Mouse (Mus musculus): ENCODE data around the gene Pgrmc1.

The Pgrmc1 gene

DNA sequence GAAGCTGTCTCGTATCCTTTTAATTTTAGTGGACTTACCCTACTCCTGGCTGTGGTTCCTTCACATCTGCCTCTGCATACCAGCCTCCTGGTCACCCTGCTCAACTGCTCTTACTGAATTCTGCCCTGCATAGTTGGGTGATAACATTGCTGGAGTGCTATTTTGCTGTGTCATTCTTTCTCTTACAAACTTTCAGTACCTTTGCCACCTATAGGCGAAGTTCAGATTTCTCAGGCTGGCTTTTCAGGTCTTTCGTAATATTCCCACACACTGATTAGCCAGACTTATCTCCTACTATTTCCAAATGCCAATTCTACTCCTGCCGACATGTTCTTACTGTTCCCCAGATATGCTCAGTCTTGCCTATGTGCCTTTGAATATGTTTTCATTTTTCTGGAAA, 6.0 kb downstream of the Pgrmc1 start:
- DNase-seq (ENCODE audit: low spot score), result no peak

GRCm38 (mm10) chrX:36609117-36609516, 11.1 kb downstream of the Pgrmc1 start:
- no peak for DNase-seq (ENCODE audit: low spot score)

- no peak for DNase-seq (ENCODE audit: low spot score)
Observed at GRCm38 (mm10) chrX:36628102-36628501, 30.1 kb downstream of the Pgrmc1 start.

DNA sequence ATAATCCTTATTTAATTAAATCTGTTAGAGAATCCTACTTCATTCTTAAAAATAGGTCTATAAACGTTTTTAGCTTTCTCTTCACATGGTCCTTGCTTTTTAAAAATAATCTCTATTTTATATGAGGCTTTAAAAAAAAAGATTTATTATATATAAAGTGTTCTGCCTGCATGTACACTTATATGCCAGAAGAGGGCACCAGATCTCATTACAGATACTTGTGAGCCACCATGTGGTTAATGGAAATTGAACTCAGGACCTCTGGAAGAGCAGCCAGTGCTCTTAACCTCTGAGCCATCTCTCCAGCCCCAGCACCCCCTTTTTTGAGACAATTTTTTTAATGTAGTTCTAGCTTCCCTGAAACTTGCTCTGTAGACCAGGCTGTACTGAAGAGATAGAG, 32.8 kb downstream of the Pgrmc1 start:
- DNase-seq (ENCODE audit: low spot score), result no peak

GRCm38 (mm10) chrX:36640046-36640445, 42.0 kb downstream of the Pgrmc1 start:
- DNase-seq (ENCODE audit: low spot score), result no peak

DNA sequence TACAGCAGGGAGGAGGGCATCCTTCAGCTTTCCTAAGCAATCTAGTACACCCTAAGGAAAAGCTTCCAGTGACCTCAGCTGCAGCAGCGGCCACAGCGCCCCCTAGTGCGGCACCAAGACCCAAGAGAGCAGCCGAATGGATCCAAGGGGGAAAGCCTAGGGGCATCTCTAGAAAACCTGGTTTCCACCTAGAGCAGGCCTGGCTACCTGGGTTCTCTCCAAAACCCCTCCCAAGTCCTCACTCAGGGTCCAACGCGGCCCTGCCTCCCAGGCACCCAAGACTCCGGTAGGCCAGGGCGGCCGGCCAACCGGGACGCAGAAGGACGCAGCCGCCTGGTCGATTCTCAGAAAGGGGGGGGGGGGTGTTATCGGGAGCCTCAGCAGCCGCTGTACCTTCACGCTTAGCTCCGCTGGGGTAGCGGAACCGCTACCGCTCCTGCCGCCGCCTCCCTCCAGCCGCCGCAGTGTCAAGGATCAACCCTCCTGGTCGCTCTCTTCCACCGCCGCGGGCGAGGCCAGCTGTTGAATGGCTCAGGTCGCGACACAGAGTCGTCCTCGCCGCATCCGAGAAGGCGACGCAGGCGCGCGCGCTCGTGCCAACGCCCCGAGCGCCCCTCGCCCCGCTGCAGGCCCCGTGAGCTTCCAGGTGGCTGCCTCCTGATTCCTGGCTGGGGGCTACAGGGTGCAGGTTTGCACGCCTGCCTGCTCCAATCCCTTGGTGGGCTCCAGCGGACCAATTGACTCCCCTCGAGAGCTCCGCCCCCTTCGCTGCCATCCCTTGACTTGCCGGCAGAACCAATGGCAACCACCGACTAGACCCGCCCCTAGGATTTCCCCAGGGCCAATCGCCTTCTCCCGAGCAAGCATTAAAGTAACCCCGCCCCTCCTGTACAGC, 46.9 kb downstream of the Pgrmc1 start, which contains the start of gene Akap17b:
Gene Akap17b (minus strand): TSS at position 739 of the 895 bp plus-strand sequence.
- DNase-seq (ENCODE audit: low spot score), result peak; percentile 37

Measured in ovary, postnatal 10 days (tissue).